Mouse (Mus musculus): ENCODE data around the gene Smim4. TPM values are rescaled to one million over a fixed set of nuclear protein-coding genes. Genes with fewer than 3 reads are reported as not detected.

Gene Smim4
- total and polyA plus RNA-seq, 3 experiments: 61.1 to 81.7 (median 81.3) TPM

DNA sequence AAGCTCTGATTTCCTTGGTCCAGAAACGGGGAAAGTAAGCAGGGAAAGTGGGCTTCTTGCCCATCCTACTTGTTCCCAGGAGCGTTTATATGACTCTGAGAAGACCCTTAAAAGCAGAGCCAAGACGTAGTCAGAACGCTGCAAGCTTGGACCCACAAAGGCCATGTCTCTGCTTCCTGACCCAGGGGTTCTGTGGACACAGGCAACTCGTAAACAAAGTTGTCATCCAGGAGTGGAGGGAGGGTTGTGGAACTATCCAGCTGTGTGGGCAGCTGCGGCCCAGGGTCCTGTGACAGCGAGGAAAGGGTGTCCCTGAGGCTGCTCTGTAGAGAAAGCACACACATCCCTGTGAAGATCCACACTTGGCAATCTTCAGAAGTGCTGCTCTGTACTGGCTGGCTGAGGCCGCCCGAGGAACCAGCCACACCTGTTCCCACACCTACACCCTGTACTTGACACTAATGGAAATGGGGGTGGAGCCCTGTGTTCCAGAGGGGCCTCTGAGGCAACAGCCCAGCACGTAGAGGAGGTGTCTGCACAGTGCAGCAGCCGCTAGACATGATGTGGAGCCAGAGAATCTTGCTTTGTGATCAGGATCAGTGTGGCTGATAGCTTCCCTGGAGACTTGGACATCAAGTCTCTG lies 4.4 kb upstream of the Smim4 start:
- 76% methylated on average over 11 of the region's 11 CpGs for WGBS
- no peak overlapping the region for H3K4me3 ChIP-seq
- no peak overlapping the region for H3K27ac ChIP-seq
- H3K36me3 ChIP-seq (ENCODE audit: control insufficient read depth, insufficient read depth, low read length): no peaks in the 10 kb centered on the region
- TF ChIP-seq CTCF (IDR thresholded peaks at IDR 0.05) (no peak), POLR2A (IDR thresholded peaks at IDR 0.05; ENCODE audit: insufficient read depth, low read depth, low read length) (no peak), EP300 (IDR thresholded peaks at IDR 0.05; ENCODE audit: insufficient read depth, low read depth, low read length) (no peak)
- peaks cover 1% of the 10 kb centered on the region for H3K4me1 ChIP-seq (ENCODE audit: control insufficient read depth, insufficient read depth, low read length)
- H3K79me2 ChIP-seq (replicated peaks; ENCODE audit: control insufficient read depth, insufficient read depth, low read length): no peaks in the 10 kb centered on the region
- no peaks in the 10 kb centered on the region for H3K27me3 ChIP-seq (ENCODE audit: control insufficient read depth, insufficient read depth, low read length)
- DNase-seq: peak in 1 of 2 experiments; percentile 20
- intact Hi-C loops (cut with DNase I): loop anchor here (5.0 kb wide), 1 partner anchor 119 kb away; the partner anchor contains the start of genes Bap1 and Phf7
- no peak overlapping the region for H3K9ac ChIP-seq (ENCODE audit: low read depth, low read length)

DNA sequence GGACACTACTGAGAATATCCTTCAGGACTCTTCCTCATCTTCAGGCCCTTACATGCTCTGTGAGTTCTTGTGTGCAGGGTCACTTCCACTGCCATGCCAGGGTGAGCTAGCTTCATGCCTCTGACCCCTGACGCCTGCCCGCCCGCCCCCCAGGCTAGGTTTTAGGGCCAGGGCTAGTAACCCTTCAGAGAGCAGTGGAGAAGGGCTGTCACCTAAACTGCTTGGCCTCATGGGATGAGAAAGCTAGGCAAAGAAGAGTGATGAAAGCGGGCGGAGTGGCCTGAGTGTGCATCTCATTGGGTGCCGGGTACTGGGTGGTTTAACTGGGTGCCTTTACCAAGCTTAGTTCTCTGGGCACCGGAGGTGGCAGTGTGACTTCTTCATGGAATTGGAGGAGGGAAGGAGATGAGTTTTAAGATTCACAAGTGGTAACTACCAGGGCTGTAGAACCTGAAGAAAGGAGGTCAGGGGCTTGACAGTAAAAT lies 3.8 kb upstream of the Smim4 start:
- Histone ChIP-seq H3K4me3 (no peak overlapping the region), H3K79me2 (replicated peaks; ENCODE audit: control insufficient read depth, insufficient read depth, low read length) (no peaks in the 10 kb centered on the region), H3K4me1 (ENCODE audit: control insufficient read depth, insufficient read depth, low read length) (peaks cover 1% of the 10 kb centered on the region), H3K9ac (ENCODE audit: low read depth, low read length) (no peak overlapping the region), H3K27ac (no peak overlapping the region), H3K27me3 (ENCODE audit: control insufficient read depth, insufficient read depth, low read length) (no peaks in the 10 kb centered on the region), H3K36me3 (ENCODE audit: control insufficient read depth, insufficient read depth, low read length) (no peaks in the 10 kb centered on the region)
- 88% methylated on average over 7 of the region's 7 CpGs for WGBS
- TF ChIP-seq POLR2A (IDR thresholded peaks at IDR 0.05; ENCODE audit: insufficient read depth, low read depth, low read length): no peak
- no peak for TF ChIP-seq CTCF (IDR thresholded peaks at IDR 0.05)
- TF ChIP-seq EP300 (IDR thresholded peaks at IDR 0.05; ENCODE audit: insufficient read depth, low read depth, low read length): no peak
- peak in 1 of 2 experiments; percentile 15 for DNase-seq
- intact Hi-C loops (cut with DNase I): loop anchor here (5.0 kb wide), 1 partner anchor 120 kb away; the partner anchor contains the start of genes Bap1 and Phf7

DNA sequence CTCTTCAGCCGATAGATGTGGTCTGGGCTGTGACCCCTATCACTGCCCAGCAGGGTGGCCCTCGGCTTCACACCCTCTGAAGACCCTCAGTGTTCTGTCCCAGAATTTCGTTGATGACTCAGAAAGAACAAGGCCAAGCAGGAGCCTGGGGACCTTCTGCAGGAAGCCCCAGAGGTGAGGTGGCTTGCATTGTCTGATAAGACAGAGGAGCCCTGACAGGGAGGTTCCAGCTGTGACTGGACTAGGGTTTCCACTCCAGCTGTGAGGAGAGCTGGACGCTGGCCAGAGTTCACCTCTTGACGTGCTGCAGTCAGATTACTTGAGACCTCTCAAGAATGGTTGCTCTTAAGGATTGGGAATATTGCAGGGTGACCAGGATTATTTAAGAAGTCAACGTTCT lies 3.3 kb upstream of the Smim4 start:
- no peak overlapping the region for H3K27ac ChIP-seq
- intact Hi-C loops (cut with DNase I): loop anchor here (5.0 kb wide), 1 partner anchor 120 kb away; the partner anchor contains the start of genes Bap1 and Phf7
- peak in 1 of 2 experiments; percentile 25 for DNase-seq

DNA sequence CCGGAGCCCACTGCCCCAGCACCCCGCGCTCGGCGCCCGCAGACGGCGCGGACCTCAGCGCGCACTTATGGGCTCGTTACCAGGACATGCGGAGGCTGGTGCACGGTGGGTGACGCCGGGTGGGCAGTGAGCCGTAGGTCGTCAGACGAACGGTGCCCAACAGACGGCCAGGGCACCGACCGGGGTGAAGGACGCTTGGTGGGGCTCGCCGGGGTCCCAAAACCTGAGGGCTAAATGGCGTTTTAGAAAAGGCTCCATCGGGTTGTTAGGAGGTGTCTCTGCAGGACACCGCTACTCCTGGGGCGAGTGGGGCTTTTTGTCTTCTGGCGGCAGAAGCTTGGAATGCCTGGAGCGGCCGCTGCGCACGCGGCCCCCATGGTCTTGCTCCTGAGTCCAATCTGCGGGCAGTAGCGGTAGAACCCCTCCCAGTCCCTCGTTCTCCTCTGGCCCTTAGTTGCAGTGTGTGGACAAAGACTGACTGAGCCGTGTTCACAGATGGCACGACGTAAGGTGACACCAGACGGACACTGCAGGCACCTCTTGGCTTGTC lies 2.6 kb upstream of the Smim4 start:
- H3K27ac ChIP-seq: no peak overlapping the region; the same call in 1 of the 2 replicates

More for the DNA sequence above, 3.3 kb upstream of the Smim4 start:
- 28% methylated on average over 6 of the region's 6 CpGs for WGBS
- Histone ChIP-seq H3K9ac (ENCODE audit: low read depth, low read length) (no peak overlapping the region), H3K27me3 (ENCODE audit: control insufficient read depth, insufficient read depth, low read length) (no peaks in the 10 kb centered on the region), H3K4me1 (ENCODE audit: control insufficient read depth, insufficient read depth, low read length) (peaks cover 2% of the 10 kb centered on the region; the same call in 1 of the 2 replicates), H3K79me2 (replicated peaks; ENCODE audit: control insufficient read depth, insufficient read depth, low read length) (no peaks in the 10 kb centered on the region), H3K4me3 (no peak overlapping the region), H3K36me3 (ENCODE audit: control insufficient read depth, insufficient read depth, low read length) (peaks cover 2% of the 10 kb centered on the region; the same call in 1 of the 2 replicates)
- TF ChIP-seq POLR2A (IDR thresholded peaks at IDR 0.05; ENCODE audit: insufficient read depth, low read depth, low read length): no peak
- TF ChIP-seq EP300 (IDR thresholded peaks at IDR 0.05; ENCODE audit: insufficient read depth, low read depth, low read length): no peak
- no peak for TF ChIP-seq CTCF (IDR thresholded peaks at IDR 0.05)

DNA sequence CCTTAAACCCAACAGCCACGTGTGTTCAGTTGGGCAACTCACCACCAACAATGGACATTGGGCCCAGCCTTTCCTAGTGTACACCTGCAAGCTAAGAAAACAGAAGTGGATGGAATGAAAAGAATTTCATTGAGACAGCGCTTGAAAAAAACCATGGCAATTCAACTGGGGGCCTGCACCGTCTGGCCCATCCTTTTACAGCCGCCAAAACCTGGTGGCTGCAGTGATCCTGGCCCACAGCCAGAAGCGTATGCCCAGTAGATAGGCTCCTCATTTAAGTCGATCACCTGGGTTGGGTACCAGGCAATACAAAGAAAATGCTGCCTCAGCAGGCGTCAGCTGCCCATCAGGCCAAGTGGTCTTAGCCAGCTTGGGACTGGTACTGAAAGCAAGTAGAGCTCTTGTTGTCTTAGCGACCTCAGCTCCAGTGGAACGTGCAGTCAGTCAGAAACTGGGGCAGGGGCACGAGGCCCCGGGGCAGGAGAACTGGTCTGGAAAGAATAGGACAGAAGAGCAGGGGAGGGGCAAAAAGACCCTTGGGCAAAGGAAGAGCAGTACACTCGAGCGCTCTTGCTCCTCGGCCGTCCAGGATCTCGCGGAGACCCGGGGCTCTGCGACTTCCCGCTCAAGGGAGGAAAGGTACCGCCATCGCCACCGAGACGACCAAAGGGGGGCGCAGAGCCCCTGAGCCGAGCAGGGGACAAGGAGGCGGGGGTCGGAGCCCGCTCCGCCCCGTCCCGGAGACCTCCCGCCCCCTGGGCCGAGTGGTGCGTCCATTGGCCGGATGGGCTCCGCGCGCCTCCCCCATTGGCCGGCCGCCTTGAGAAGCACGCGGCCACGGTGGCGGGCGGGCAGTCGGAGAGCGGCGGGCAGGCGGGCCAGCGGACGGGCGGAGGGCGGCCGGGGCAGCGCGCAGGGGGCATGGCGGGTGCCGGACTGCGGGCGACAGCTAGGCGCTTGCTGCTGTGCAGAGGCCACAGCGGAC lies 1.8 kb upstream of the Smim4 start, which contains the start of gene Nt5dc2:
Gene Nt5dc2, plus strand, starts transcription at position 818 of the 985 bp plus-strand sequence.
- H3K9ac ChIP-seq (ENCODE audit: low read depth, low read length): peak within 1 kb of the TSS; percentile 68
- H3K4me3 ChIP-seq: peak within 1 kb of the TSS; percentile 55
- DNase-seq: peak; percentile 93
- peaks cover 2% of the 10 kb centered on the region; the same call in 1 of the 2 replicates for H3K36me3 ChIP-seq (ENCODE audit: control insufficient read depth, insufficient read depth, low read length)
- peak within 1 kb of the TSS; percentile 35 for H3K27ac ChIP-seq
- no peaks in the 10 kb centered on the region for H3K27me3 ChIP-seq (ENCODE audit: control insufficient read depth, insufficient read depth, low read length)
- intact Hi-C loops (cut with DNase I): loop anchor here (5.0 kb wide), 1 partner anchor 122 kb away; the partner anchor contains the start of genes Bap1 and Phf7
- TF ChIP-seq CTCF (IDR thresholded peaks at IDR 0.05): peak; percentile 24; the same call in 1 of the 2 replicates
- TF ChIP-seq POLR2A (IDR thresholded peaks at IDR 0.05; ENCODE audit: insufficient read depth, low read depth, low read length): no peak
- H3K79me2 ChIP-seq (replicated peaks; ENCODE audit: control insufficient read depth, insufficient read depth, low read length): no peaks in the 10 kb centered on the region
- WGBS: 6% methylated on average over 62 of the region's 63 CpGs
- peaks cover 6% of the 10 kb centered on the region for H3K4me1 ChIP-seq (ENCODE audit: control insufficient read depth, insufficient read depth, low read length)

More for the DNA sequence above, 2.6 kb upstream of the Smim4 start:
- no peaks in the 10 kb centered on the region for H3K27me3 ChIP-seq (ENCODE audit: control insufficient read depth, insufficient read depth, low read length)
- H3K79me2 ChIP-seq (replicated peaks; ENCODE audit: control insufficient read depth, insufficient read depth, low read length): no peaks in the 10 kb centered on the region
- H3K4me1 ChIP-seq (ENCODE audit: control insufficient read depth, insufficient read depth, low read length): peaks cover 3% of the 10 kb centered on the region
- H3K36me3 ChIP-seq (ENCODE audit: control insufficient read depth, insufficient read depth, low read length): peaks cover 2% of the 10 kb centered on the region; the same call in 1 of the 2 replicates
- WGBS: 4% methylated on average over 43 of the region's 43 CpGs
- no peak for TF ChIP-seq POLR2A (IDR thresholded peaks at IDR 0.05; ENCODE audit: insufficient read depth, low read depth, low read length)
- no peak for TF ChIP-seq CTCF (IDR thresholded peaks at IDR 0.05)
- no peak for TF ChIP-seq EP300 (IDR thresholded peaks at IDR 0.05; ENCODE audit: insufficient read depth, low read depth, low read length)
- intact Hi-C loops (cut with DNase I): loop anchor here (5.0 kb wide), 1 partner anchor 121 kb away; the partner anchor contains the start of genes Bap1 and Phf7
- peak overlapping the region; percentile 55 for H3K4me3 ChIP-seq
- peak in 1 of 2 experiments; percentile 24 for DNase-seq
- peak overlapping the region; percentile 68 for H3K9ac ChIP-seq (ENCODE audit: low read depth, low read length)

All from heart, adult 2 months (tissue).